Mouse (Mus musculus) neutrophil, adult 5-6 weeks (primary cell): ENCODE results near the gene Mfap1b. TPM values are rescaled to one million over a fixed set of nuclear protein-coding genes. Genes with fewer than 3 reads are reported as not detected.
"Not testable (repeated sequence)": the region's sequence is repeated elsewhere in the genome, so short reads cannot be mapped to it uniquely, and the experiment has no call there.

Experiments
- ATAC-seq: fragments of 151-379, 151-347 bp; 2 replicates; pipeline ENCODE4 v1.8.0; 2017; ENCODE audit warnings: mild to moderate bottlenecking, moderate TSS enrichment; ENCODE audit not compliant: insufficient number of reproducible peaks, poor library complexity, low FRiP score, severe bottlenecking; ENCODE audit errors: extremely low read depth
- total RNA-seq: library from RNA; stranded (forward); fragments of 200-1000 nt; gene quantifications from 2 replicates; pipeline ENCODE4 v1.2.3, GENCODE M21; 2017

Mfap1b gene
- 120 and 128 TPM in 2 replicates for total RNA-seq

DNA sequence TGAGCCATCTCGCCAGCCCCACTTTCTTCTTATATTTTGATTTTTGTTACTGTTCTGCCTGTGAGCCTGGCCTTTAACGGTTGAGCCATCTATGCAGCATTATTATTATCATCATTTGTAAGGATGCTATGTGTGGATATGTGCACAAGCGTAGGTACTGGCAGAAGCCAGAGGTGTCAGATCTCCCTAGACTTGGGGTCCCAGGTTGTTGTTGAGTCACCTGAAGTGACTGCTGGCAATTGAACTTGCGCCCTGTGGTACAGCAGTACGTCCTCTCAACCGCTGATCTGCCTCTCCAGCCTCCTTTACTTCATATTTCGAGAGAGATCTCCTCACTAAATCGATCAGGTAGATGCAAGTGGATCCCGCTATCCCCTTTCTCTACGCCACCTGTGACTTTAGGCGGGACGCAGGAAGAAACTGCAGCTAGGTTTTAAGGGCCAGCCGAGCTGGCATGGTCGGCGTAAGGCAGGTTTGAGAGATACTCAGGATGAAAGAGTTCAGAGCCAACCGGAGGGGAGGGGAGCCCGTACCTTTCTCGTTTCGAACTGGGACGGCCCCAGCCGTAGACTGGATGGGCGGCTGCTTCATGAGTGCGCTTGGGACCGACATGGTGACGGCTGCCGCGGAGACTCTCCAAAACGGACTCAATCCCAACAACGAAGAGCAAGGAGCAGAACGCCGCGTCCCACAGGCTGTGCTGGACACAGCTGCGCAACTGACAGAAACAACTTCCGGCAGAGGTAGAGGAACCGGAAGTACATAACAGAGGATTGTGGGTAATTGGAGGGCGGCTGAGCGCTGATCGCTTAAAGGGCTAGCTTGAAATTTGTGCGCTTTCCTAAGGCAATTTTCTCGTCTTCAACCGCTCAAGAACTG, at the start of gene Mfap1b:
Gene Mfap1b, minus strand, starts transcription at position 767 of the 879 bp plus-strand sequence.
- peak; percentile 97 for ATAC-seq

DNA sequence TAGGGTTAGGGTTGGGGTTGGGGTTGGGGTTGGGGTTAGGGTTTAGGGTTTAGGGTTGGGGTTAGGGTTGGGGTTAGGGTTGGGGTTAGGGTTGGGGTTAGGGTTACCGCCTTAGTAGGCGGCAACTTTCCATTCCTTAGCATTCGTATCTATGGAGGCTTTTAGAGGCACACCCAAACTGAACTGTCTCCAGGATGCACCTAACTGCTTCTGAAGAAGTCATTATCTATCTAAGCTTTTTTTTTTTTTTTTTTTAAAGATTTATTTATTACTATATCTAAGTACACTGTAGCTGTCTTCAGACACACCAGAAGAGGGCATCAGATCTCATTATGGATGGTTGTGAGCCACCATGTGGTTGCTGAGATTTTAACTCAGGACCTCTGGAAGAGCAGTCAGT, 49.0 kb upstream of the Mfap1b start:
- ATAC-seq = not testable (repeated sequence)

DNA sequence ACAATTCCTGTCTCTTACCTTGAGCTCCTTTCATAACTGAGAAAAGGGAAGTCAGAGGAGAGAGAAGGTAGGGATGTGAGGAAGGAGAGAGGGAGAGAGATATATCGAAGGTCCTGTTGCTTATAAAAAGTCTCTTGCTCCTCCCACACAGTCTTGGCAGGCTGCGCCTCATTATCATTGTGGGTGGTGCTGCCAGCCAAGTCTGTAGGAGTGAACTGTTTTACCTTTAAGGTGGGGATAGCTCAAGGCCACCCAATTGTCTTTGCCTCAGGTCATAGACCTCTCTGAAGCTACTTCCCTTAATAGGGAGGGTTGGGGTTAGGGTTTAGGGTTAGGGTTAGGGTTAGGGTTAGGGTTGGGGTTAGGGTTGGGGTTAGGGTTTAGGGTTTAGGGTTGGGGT, 48.1 kb upstream of the Mfap1b start:
- ATAC-seq = no peak

DNA sequence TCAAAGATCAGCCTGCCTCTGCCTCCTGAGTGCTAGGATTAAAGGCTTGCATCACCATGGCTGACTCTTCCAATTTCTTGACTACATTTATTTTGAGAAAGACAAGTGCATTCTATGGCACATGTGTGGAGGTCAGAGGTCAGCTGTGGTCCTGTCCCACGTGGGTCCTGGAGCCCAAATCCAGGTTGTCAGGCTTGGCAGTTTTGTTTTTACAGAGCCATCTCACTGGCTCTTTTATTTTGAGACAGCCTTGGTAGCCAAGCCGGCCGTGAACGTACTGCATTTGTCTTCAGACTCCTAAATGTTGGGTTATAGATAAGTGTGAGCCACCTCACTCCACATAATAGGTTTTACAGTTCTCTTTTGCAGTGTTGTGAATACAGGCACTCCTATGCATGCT, 44.8 kb upstream of the Mfap1b start:
- ATAC-seq = not testable (repeated sequence)

DNA sequence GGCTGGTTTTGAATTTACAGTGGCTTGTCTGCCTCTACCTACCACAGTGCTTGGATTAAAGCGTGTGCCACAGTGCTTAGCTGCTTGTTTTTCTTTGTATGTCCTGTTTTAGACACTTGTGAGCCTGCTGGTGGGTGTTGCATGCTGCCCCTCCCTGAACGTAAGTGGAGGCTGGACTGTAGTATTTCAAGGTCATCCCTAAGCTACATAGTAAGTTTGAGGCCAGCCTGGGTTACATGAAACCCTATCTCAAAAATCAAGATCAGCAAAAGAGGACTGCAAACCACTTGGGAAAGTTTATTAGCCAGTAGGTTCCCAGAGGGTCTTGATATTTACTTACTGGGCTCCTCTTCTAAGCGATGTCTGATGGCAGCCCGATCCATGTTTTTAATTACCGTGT, 44.2 kb upstream of the Mfap1b start:
- ATAC-seq = no peak

DNA sequence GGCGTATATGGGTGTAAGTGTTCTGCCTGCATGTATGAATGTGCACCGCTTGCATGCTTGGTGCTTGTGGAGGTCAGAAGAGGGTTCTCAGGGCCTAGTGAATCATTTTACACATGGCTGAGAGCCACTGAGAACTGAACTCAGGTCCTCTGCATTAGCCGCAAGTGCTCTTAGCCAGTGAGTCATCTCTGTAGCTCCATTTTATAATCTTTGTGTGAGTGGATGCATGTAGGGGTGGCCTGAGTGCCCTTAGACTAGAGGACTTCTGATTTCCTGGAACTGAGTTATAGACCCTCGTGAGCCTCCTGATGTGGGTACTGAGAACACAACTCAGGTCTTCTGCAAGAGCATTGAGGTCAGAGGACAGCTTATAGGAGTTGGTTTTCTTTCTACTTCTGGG, 40.3 kb upstream of the Mfap1b start:
- no peak for ATAC-seq

DNA sequence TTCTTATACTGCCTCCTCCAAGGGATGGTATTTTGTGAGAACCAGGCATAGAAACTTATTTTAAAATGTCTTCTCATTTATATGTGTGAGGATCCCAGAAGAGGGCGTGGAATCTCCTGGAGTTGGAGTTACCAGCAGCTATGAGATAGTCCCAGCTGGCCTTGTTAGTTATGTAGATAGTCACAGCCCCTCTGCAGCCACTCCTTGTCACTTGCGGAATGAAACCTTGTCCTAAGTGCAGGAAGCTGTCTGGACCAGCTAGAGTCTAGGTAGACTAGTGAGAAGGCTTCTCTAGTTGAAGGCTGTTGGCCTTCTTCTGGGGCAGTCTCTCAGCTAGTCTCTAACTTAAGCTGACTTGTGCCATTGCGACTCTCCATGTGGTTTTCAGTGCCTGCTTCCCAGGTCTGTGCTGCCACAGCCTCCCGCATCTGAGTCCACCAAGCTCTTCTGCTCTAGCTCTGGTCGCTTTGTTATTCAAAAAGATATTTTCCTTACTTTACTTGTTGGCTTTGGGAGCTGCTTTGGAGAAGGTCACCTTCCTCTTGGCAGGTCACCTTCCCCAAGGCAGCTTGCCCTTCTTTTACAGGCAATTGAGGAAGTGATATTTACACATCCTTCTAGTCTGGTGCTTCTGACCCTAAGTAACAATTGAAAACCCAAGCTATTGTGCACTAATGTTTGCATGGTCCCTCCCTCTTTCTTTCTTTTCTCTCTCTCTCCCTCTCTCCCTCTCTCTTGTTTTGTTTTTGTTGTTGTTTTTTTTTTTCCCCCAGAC, 39.3 kb upstream of the Mfap1b start:
- not testable (repeated sequence) for ATAC-seq

DNA sequence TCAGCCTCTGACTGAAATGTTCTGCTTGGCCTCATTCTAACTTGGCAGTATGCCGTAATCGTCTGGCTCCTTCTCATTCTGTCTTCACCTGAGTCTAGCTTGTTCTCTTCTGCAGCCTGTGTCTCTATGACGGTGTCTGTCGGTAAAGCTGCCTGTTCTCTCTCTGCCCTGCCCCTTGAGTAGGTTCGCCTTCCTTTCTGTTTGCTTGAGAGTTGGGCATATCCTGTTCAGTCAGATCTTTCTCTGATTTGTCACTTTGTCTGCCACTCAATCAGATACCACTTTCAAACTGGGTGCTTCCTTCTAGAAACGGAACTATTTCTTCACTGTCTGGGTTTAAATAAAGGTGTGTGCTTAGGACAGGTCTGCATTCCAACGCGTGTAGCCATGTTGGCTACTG, 37.5 kb upstream of the Mfap1b start:
- no peak for ATAC-seq

DNA sequence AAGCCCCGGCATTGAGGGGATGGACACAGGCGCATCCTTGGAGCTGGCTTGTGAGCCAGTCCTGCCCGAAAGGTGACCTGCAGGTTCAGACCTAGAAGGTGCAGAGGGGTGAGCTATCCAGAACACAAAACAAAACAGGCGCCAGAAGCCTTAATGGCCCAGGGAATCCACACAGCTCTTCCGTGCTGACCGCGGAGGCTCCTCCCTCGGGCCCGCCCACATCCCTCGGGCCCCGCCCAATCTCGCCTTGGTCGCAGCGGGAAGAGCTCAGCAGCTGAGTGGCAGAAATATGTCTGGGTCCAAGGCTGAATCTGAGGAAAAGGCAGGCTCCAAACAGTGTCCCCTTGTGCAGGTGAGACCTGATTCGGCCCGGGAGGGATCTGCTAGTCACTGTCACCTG, 35.7 kb upstream of the Mfap1b start:
- no peak; the same call in 1 of the 2 replicates for ATAC-seq

DNA sequence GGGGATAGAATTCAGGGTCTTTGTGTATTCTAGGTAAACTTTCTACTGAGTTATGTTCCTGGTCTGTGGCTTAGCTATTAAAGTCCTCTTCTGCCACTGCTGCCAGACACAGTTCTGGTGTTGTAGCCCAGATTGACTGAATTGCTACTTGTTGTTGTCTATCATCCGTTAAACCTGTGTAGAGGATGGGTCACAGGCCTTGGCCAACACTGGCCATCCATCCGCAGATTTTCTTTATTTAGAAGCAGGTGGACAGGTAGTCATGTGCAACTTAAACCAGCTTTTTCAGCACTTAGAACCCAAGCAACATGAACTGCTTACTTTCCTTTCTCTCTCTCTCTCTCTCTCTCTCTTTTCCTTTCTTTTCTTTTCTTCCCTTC, 34.1 kb upstream of the Mfap1b start:
- ATAC-seq = no peak

DNA sequence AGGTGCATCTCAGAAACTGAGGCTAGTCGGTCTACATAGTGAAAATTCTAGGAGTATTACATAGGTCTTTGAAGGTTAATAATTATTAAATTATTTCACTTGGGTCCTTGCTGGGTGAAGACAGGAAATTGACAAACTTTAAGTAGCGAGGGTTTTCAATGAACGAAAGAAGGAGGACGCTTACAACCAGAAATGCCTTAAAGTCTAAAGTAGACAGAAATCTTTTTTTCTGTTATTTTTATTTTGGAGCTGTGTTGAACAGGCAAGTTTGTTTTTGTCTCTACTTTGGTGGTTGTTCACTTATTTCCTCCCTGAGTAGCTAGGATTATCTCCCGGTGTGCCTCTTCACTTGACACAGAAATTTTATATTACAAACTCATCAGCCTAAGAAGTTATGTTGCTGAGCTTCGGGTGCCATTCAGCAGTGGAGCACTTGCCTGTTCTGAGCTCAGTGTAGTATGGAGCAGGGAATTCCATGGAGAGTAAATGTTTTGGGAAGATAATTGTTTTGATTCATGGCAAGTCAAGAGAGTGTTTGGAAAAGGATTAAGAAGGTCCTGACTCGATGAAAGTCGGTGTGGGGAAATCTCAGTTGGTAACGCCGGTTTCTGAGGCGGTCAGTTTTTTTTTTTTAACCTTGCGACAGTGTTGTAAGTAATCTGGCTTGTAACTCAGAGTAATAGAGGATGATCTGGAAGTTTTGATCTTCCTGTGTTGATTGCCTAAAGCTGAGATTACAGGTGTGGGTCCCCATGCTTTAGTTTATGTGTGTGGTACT, 33.5 kb upstream of the Mfap1b start:
- ATAC-seq = no peak

DNA sequence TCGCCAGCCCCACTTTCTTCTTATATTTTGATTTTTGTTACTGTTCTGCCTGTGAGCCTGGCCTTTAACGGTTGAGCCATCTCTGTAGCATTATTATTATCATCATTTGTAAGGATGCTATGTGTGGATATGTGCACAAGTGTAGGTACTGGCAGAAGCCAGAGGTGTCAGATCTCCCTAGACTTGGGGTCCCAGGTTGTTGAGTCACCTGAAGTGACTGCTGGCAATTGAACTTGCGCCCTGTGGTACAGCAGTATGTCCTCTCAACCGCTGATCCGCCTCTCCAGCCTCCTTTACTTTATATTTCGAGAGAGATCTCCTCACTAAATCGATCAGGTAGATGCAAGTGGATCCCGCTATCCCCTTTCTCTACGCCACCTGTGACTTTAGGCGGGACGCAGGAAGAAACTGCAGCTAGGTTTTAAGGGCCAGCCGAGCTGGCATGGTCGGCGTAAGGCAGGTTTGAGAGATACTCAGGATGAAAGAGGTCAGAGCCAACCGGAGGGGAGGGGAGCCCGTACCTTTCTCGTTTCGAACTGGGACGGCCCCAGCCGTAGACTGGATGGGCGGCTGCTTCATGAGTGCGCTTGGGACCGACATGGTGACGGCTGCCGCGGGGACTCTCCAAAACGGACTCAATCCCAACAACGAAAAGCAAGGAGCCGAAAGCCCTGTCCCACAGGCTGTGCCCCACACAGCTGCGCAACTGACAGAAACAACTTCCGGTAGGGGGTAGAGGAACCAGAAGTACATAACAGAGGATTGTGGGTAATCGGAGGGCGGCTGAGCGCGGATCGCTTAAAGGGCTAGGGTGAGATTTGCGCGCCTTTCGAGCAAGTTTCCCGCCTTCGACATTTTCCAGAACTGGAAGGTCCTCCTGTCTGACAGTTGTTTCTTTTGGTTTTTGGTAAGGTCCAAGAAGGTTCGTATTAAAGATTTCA, 32.3 kb upstream of the Mfap1b start, which contains the start of the genes Mfap1a and Wdr76:
Gene Mfap1a, minus strand, starts transcription at position 724 of the 941 bp plus-strand sequence.
Gene Wdr76, plus strand, starts transcription at position 782 of the 941 bp plus-strand sequence.
- peak; percentile 94 for ATAC-seq

DNA sequence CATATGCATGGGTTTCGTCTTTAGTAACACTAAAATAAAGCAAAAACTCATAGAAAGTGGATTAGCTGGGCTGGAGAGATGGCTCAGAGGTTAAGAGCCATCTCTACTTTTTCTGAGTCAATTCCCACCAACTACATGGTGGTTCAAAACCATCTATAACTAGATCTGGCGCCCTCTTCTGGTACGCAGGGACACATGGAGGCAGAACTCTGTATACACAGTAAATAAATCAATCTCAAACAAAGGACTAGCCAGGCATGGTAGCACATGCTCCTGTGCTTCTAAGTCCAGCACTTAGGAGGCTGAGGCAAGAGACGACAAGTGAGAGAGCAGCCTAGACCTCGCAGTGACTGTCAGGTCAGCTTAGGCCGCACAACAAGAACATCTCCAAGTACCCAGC, 27.7 kb upstream of the Mfap1b start:
- ATAC-seq = peak; percentile 40; the same call in 1 of the 2 replicates

DNA sequence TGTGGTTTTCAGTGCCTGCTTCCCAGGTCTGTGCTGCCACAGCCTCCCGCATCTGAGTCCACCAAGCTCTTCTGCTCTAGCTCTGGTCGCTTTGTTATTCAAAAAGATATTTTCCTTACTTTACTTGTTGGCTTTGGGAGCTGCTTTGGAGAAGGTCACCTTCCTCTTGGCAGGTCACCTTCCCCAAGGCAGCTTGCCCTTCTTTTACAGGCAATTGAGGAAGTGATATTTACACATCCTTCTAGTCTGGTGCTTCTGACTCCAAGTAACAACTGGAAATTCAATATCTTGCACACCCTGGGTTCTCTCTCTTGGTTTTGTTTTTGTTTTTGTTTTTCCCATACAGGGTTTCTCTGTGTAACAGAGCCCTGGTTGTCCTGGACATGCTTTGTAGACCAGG, 10.5 kb upstream of the Mfap1b start:
- ATAC-seq = 0 out of 2 replicates have a peak, but pooled peaks have one; percentile 11

DNA sequence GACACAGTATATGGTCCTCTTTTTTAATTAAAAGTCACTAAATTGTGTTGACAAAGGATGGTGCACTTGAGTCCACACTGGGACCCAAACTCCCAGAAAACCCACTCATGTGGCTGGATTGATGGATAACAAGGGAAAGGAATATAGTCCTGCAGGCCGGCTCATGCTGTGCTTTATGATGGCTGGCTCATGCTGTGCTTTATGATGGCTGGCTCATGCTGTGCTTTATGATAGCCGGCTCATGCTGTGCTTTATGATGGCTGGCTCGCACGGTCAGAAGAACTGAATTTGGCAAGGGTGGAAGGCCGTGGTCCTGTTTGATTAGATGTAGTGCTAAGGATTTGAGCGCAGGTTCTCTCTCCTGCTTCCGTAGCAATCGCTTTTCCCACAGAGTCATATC, 9.7 kb upstream of the Mfap1b start:
- no peak for ATAC-seq

DNA sequence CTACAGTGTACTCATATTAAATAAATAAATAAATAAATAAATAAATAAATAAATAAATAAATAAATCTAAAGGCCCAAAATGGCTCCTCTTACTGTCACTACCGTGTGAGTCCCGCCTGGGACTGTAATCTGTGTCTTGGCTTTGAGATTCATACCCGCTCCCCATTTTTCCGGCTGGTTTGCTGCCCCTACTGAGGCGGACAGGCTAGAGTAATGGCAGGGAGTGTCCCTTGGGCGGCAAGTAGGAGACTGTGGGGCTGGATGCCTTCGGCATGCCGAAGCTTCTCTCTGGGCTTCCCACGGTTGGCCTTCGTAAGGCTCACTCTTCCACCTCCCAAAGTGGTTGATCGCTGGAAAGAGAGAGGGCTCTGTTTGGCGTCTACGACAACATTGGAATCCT, 7.0 kb upstream of the Mfap1b start:
- not testable (repeated sequence) for ATAC-seq

DNA sequence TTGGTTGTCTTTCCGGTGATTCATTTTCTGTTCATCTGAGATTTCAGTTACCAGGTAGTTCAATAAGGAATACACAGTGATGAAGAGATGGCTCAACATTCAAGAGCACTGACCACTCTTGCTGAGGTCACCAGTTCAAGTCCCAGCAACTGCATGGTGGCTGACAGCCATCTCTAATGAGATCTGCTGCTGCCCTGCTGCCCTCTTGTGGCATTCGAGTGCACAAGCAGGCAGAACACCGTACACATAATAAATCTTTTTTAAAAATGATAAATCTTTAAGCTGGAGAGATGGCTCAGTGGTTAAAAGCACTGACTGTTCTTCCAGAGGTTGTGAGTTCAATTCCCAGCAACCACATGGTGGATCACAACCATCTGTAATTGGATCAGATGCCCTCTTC, 6.6 kb upstream of the Mfap1b start:
- peak; percentile 73; the same call in 1 of the 2 replicates for ATAC-seq
